12 mouse cellular contexts compared by ENCODE assay signal in the genomic region with DNA sequence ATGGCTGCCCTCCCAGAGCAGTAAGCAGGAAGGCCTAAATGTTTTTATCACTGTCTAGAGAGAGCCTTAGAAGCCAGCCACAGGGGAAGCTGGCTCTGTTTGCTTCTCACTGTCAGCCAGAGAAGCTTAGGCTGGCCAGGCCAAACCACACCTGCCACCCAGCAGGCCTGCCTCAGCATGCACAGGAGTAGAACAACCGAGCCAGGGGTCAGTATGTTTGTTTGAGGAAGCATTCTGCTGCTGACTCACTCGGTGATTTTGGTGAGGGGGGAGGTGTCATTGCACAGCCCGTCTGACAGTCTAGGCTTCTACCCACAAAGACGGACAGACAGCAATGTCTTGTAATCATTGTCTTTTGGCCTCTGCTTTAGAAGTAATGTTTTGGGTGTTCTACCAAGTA. TPM values are rescaled to one million over a fixed set of nuclear protein-coding genes. Genes with fewer than 3 reads are reported as not detected.
DNase-seq lines count a peak whose midpoint lies in the region; ATAC-seq and TF ChIP-seq lines count a peak whose summit lies in the region.
"Had no signal": no experiment of that assay in that cellular context is flagged by ENCODE, and none has a peak within 500 bp of the region (broad histone marks: within the 10 kb centered on the region; RNA-seq: fewer than 3 reads in every experiment).

No protein-coding gene starts in this region.

- H3K4me1 ChIP-seq in liver, embryonic 16.5 days (ENCODE audit: control insufficient read depth, low read depth, low read length) = no peaks in the 10 kb centered on the region
- H3K4me1 ChIP-seq in hindbrain, embryonic 13.5 days (replicated peaks) = no peaks in the 10 kb centered on the region
- no peaks in the 10 kb centered on the region for H3K4me1 ChIP-seq in stomach, postnatal 0 days (replicated peaks; ENCODE audit: control insufficient read depth, insufficient read depth)
- H3K4me1 ChIP-seq: heart, embryonic 15.5 days; limb, embryonic 12.5 days had no signal

- ATAC-seq in liver, embryonic 16.5 days (ENCODE audit: low read depth) = 0 out of 2 replicates have a peak, but pooled peaks have one; percentile 27
- no peak for ATAC-seq in hindbrain, embryonic 13.5 days (ENCODE audit: low FRiP score)
- ATAC-seq in stomach, postnatal 0 days (ENCODE audit: low FRiP score, low TSS enrichment) = no peak

- no peak overlapping the region for H3K4me3 ChIP-seq in liver, embryonic 16.5 days (ENCODE audit: low read depth, low read length)
- H3K4me3 ChIP-seq in hindbrain, embryonic 13.5 days = no peak overlapping the region
- H3K4me3 ChIP-seq in stomach, postnatal 0 days (ENCODE audit: low read depth, low read length) = no peak overlapping the region
- H3K4me3 ChIP-seq: heart, embryonic 15.5 days; limb, embryonic 12.5 days had no signal

- 16% methylated on average over 4 of the region's 4 CpGs for WGBS in liver, embryonic 16.5 days (ENCODE audit: insufficient replicate concordance)
- WGBS in hindbrain, embryonic 13.5 days = 49% methylated on average over 4 of the region's 4 CpGs
- WGBS in stomach, postnatal 0 days = 17% methylated on average over 4 of the region's 4 CpGs

- TF ChIP-seq EP300 in stomach, postnatal 0 days (optimal IDR thresholded peaks at IDR 0.05) = no peak

- H3K27ac ChIP-seq in liver, embryonic 16.5 days (ENCODE audit: low read length) = no peak overlapping the region
- H3K27ac ChIP-seq in hindbrain, embryonic 13.5 days = no peak overlapping the region
- no peak overlapping the region for H3K27ac ChIP-seq in stomach, postnatal 0 days (replicated peaks)
- H3K27ac ChIP-seq: heart, embryonic 15.5 days; limb, embryonic 12.5 days had no signal

- DNase-seq in 3T3-L1 (ENCODE audit: low read depth, low spot score) = peak; percentile 68
- DNase-seq in NIH3T3 (ENCODE audit: low read depth) = peak; percentile 62
- peak; percentile 15 to 26 for DNase-seq in cerebellum, postnatal 36 days
- DNase-seq in adrenal gland, postnatal 10 days = no peak
- DNase-seq in gastrocnemius, postnatal 4 days (ENCODE audit: low spot score in 2 of 2) = no peak
- no peak for DNase-seq in stomach, postnatal 0 days (ENCODE audit: low spot score)
- DNase-seq: kidney, postnatal 4 days; thymus, postnatal 25 days had no signal

- H3K9ac ChIP-seq in liver, embryonic 16.5 days (ENCODE audit: low read depth, low read length) = no peak overlapping the region
- H3K9ac ChIP-seq in hindbrain, embryonic 13.5 days = no peak overlapping the region
- H3K9ac ChIP-seq in stomach, postnatal 0 days (ENCODE audit: low read length) = no peak overlapping the region
- H3K9ac ChIP-seq: heart, embryonic 15.5 days; limb, embryonic 12.5 days had no signal

- H3K27me3 ChIP-seq in liver, embryonic 16.5 days (ENCODE audit: control insufficient read depth, insufficient read depth, low read depth, low read length) = no peaks in the 10 kb centered on the region
- no peaks in the 10 kb centered on the region for H3K27me3 ChIP-seq in hindbrain, embryonic 13.5 days
- no peaks in the 10 kb centered on the region for H3K27me3 ChIP-seq in stomach, postnatal 0 days (ENCODE audit: control insufficient read depth, insufficient read depth, low read length)
- H3K27me3 ChIP-seq: heart, embryonic 15.5 days; limb, embryonic 12.5 days had no signal

- no peak for TF ChIP-seq CTCF in stomach, postnatal 0 days (IDR thresholded peaks at IDR 0.05; ENCODE audit: low read depth)

- no peaks in the 10 kb centered on the region for H3K36me3 ChIP-seq in liver, embryonic 16.5 days (ENCODE audit: control insufficient read depth, insufficient read depth)
- no peaks in the 10 kb centered on the region for H3K36me3 ChIP-seq in hindbrain, embryonic 13.5 days
- H3K36me3 ChIP-seq in stomach, postnatal 0 days (ENCODE audit: control insufficient read depth, insufficient read depth, low read length) = no peaks in the 10 kb centered on the region
- H3K36me3 ChIP-seq: heart, embryonic 15.5 days; limb, embryonic 12.5 days had no signal

- no peak overlapping the region for H3K4me2 ChIP-seq in liver, embryonic 16.5 days (ENCODE audit: low read depth, low read length)
- no peak overlapping the region for H3K4me2 ChIP-seq in hindbrain, embryonic 13.5 days
- no peak overlapping the region for H3K4me2 ChIP-seq in stomach, postnatal 0 days (replicated peaks; ENCODE audit: low read depth)
- H3K4me2 ChIP-seq: heart, embryonic 15.5 days; limb, embryonic 12.5 days had no signal

- H3K9me3 ChIP-seq in liver, embryonic 16.5 days (replicated peaks; ENCODE audit: control insufficient read depth, low read length) = no peaks in the 10 kb centered on the region
- no peaks in the 10 kb centered on the region for H3K9me3 ChIP-seq in hindbrain, embryonic 13.5 days
- H3K9me3 ChIP-seq in stomach, postnatal 0 days (ENCODE audit: control insufficient read depth, low read length) = no peaks in the 10 kb centered on the region
- H3K9me3 ChIP-seq: heart, embryonic 15.5 days; limb, embryonic 12.5 days had no signal

RNA-seq across cellular contexts. Expression of gene Tmem158, which starts 25.1 kb away (rescaled TPM):
- 0.71 and 0.75 TPM in 2 replicates for polyA plus RNA-seq in liver, embryonic 16.5 days (2015; fragmentation: Nextera tagmentation; extraction: Ambion mirVana)
- total RNA-seq in adrenal gland, postnatal 10 days (2021) = 10 to 100 TPM; 13.6 to 16.1 TPM
- total RNA-seq in gastrocnemius, postnatal 4 days (2021) = 10 to 100 TPM; 13.1 to 14.3 TPM
- polyA plus RNA-seq in hindbrain, embryonic 13.5 days (2015; fragmentation: Nextera tagmentation; extraction: Ambion mirVana) = 22.0 and 24.5 TPM in 2 replicates
- polyA plus RNA-seq in stomach, postnatal 0 days (2015; fragmentation: Nextera tagmentation; extraction: Ambion mirVana) = 15.1 and 16.8 TPM in 2 replicates

Comparison
In these comparisons a context has a peak if more than half of its experiments do, and no peak if none do; other contexts are left out.
1. DNase-seq: peak in 3T3-L1 (single experiment), NIH3T3 (single experiment) and cerebellum, postnatal 36 days (2 of 2); none in adrenal gland, postnatal 10 days (single experiment), gastrocnemius, postnatal 4 days (0 of 2) and stomach, postnatal 0 days (single experiment).